Mouse (Mus musculus) CH12F3 (cell line): ENCODE results near the gene Xcl1.
"Not testable (repeated sequence)": the region's sequence is repeated elsewhere in the genome, so short reads cannot be mapped to it uniquely, and the experiment has no call there.

Experiments used
- in situ Hi-C: fragments of 300-500 bp; cut with MboI; formaldehyde crosslinking; loops from 2 replicates; pipeline ENCODE4 v1.14.3; 2020; ENCODE audit warnings: low sequenced_read_pairs

Xcl1 gene

DNA sequence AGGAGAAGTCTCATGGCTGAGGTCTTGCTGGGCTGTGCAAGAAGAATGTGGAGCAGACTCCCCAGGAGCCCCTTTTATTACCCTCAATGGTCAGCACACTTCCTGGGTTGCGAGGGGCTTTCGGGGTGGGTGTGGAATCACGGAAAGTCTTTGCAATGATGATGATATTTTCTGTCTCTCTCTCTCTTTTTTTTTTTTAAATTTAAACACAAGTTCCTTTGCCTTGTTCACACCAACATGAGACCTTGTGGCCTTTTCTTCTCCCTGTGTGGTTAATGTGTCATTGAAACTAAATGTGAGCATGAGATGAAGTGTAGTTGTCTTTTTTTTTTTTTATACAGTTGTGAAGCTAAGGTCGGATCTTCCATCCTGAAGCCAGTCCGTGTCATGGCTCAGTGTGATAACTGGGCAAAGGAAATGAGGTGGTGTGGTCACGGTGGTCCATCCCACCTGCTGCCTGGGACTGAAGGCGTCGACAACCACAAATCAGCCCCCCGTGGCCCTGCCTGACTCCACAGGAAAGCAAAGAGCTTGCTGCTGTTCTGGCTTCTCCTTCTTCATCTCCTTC lies at the start of gene Xcl1:
Xcl1 (minus strand) TSS at position 51 of the 568 bp plus-strand sequence.
- in situ Hi-C loops, result no loop called here

DNA sequence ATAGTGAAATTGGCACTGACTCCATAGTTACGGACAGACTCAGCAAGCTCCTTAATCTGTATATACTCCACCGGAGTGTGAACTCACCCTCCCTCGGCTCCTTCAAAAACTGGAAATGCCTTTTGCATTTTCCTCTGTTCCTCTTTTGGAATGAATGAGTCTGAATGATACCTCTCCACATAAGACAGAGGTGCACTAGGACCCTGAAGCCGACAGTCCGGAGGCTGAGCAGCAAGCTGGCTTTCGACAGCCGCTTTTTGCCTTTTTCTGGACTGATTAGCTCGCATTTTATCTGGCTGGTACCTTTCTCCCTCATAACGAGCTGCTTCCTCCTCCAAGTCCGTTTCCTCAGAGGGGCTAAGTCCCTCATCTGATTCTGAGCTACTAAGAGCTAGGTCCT lies 49.4 kb upstream of the Xcl1 start:
- in situ Hi-C loops, result not testable (repeated sequence)

DNA sequence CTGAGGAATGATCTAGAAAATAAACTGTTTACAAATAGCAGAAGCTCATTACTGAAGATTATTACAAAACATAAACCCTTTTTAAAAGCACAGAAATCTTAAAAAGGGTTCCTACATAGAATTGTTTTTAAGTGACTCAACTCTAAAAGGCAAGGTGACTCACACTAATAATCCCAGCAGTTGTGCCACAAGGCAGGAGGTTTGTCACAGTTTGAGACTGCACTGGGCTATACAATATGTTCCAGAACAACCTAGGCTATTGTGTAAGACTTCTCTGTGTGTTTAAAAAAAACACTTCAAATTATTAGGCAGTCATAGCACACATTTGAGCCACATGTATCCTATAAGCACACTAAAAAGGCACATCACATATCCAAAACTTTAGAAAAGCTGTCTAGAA lies 42.0 kb upstream of the Xcl1 start:
- in situ Hi-C loops, result no loop called here

DNA sequence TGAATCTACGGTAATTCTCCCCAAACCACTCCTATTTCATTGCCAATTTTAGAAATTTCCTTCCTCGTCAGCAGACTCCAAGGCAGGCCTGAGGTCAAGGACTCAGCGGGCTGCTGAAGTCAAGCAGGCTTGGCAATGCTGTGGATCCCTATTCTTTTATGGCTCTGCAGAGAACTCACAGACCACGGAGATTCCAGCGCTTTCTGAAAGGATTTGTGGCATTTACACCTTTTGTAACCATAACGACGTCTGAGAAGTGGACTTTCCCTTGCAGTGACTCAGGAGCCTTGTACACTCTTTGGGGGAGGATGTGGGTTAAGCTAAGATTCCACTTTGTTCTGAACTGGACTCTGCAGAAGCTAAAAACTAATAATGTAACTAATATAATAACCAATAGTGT lies 40.4 kb upstream of the Xcl1 start:
- in situ Hi-C loops, result no loop called here

DNA sequence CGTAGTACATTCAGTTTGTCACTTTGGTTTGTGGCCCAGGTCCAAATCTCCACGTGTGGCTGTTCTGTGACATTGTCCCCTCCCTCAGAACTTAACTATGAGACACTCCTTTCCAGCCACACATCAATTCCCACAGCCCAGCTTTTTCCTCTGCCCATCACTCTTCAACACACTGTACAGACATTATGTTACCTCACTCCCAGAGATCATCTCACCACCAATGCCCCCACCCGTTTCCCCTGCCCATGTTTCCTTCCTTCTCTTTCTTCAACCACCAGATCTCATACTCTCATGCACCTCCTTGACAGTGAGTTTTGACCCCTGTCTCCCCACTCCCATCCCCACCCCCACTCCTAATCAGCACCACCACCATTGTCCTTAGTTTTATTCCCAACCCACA lies 39.9 kb upstream of the Xcl1 start:
- in situ Hi-C loops, result no loop called here

GRCm38 (mm10) chr1:164973790-164974189 lies 38.5 kb upstream of the Xcl1 start:
- in situ Hi-C loops, result no loop called here

DNA sequence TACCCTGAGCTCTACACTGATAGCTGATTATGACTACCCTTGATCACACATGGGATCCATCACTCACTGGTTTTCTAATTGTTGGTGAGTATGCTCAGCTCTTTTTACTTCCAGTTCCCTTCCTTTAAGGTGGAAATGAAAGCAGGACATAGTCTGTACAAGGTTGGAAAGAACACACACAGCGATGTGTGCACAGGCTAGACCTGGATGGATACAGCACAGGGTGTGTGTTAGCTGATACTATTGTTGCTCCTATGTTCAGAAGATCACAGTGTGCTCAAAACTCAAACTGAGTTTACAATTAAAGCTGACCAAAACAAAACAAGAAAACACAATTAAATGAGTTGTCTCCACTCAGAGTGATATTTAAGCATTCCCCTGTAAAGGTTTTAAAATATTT lies 38.0 kb upstream of the Xcl1 start:
- in situ Hi-C loops, result no loop called here

- in situ Hi-C loops, result no loop called here
Measured at GRCm38 (mm10) chr1:164972744-164973143, 37.4 kb upstream of the Xcl1 start.

DNA sequence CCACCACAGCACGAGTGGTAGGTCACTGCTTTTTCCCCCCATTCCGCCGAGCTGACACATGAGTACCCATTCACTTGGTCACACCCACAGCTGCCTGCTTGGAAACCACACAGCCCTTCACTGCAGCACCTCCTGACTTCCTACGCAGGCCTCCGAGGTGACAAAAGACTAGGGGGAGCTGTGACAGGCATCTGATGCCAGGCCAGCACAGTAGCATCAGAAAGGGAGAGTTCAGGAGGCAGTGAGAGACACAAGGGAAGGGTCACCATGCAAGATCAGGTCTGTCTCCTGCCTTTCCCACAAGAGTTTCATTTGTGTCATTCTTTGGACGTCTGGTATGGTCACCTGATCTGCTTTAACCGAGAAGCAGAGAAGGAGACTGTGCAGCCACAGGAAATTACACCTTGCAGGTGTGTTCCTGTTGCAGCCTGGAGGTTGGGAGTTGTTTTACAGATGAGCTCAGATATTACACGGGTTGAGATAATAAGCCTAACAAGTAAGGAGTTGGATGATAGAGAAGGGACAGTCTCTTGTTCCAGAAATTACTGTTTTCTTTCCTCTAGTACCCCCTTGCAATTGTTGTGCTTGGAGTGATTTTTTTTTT lies 30.9 kb upstream of the Xcl1 start:
- in situ Hi-C loops, result no loop called here

- in situ Hi-C loops, result no loop called here
Measured at GRCm38 (mm10) chr1:164960610-164961009, 25.3 kb upstream of the Xcl1 start.

DNA sequence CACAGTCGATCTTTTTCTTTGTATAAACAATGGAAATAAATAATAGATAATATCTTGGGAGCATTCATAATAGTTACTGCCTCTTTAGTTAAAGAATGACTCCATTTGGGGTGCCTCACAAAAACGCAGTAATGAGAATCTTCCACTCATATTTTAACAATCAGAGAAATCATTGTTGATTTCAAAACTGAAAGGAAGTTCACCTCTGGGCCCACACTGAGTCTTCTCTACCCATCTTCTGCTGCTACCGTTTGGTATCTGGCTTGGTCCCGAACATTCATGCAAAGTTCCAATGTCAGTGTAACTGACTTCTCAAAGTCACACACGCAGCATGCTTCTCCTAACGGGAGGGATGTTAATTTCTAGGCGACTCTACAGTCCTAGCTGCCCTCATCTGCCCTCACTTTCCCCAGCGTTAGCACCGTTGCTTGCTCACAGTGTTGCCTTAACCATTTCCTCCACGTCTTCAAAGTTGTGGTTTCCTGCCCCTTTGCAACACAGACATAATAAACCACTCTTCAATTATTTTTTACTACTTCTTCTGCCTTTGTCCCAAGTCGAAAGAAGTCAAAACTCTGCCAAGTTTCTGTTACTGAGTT lies 24.6 kb upstream of the Xcl1 start:
- in situ Hi-C loops, result no loop called here

GRCm38 (mm10) chr1:164959160-164959559 lies 23.8 kb upstream of the Xcl1 start:
- in situ Hi-C loops, result no loop called here

GRCm38 (mm10) chr1:164957974-164958373 lies 22.6 kb upstream of the Xcl1 start:
- in situ Hi-C loops, result no loop called here

GRCm38 (mm10) chr1:164956725-164957399 lies 21.5 kb upstream of the Xcl1 start:
- in situ Hi-C loops, result no loop called here

- in situ Hi-C loops, result no loop called here
Measured at GRCm38 (mm10) chr1:164955452-164956196, 20.3 kb upstream of the Xcl1 start.

GRCm38 (mm10) chr1:164953574-164953973 lies 18.2 kb upstream of the Xcl1 start:
- in situ Hi-C loops, result no loop called here

DNA sequence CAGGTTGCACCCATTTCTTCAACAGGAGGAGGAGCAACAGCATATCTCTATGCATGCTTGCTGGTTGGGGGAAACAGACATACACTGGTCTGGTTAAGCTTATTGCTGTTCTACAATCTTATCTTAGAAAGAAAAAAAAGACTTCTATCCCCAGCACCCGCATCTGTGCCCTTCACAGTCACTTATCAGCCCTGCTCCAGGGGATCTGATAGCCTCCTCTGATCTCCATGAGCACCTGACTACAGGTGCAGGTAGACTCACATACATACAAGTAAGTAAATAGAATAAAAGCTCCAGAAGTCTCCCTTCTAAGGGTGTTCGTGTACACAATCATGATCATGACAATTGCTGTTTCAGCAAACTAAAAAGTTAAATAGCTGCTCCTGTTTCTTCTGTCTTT lies 733 bp upstream of the Xcl1 start:
- in situ Hi-C loops, result no loop called here

DNA sequence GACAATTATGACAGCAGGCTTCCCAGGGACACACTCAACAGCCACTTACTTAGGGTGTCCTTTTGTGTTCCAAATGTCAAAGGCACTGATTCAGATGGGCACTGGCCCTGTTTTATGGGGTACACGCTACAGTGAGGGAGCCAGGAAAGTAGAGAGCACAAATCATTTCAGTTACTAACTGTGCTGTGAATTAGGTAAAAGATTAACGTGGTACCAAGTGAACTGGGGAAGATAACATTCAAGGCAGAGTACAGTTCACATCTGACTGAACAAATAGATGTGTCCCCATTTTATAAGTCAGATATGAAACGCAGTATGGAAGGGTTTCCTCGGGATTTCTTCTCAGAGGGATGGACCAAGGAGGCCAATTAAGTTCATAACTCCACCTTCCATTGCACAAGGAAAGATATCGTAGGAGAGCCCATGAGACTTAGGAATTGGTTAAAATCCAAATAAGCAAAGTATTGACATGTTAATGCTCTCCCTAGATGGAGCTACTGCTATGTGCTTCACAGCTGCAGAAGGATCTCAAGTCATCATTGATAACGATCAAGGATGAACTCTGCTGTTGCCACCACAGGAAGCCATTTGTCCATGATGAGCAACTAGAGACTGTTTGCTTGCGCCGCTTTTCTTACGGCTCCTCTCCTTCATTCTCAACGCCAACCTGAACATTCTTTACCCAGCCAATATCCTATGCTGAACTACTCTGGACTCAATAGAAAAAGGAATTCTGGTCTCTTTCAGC lies 1.7 kb downstream of the Xcl1 start:
- in situ Hi-C loops, result no loop called here

GRCm38 (mm10) chr1:164931135-164931534 lies 4.2 kb downstream of the Xcl1 start:
- in situ Hi-C loops, result no loop called here

DNA sequence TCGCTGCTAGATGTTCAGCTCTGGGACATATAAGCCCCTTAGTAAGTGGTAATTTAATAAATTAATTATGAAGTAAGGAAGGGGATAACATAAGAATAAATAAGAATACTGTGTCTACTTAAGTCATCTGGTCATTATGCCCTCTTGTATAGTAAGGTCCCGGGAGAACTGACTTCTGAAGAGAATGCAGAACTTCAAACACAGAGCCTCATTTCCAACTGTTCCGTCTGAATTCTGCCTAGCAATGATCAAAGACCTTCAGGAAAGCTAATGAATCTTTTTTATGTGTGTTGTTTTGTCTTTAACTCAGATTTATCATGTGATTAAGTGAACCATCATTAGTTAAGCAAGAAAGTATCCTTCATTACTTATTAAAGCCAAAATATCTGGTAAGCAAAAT lies 5.3 kb downstream of the Xcl1 start:
- in situ Hi-C loops, result no loop called here
